Mouse (Mus musculus): ENCODE measurements at regions not wholly inside any gene's neighbourhood (a gene's known extent, or its start where the extent isn't known, plus 50 kb on each side); places are given as distances from the start of the nearest gene placed in this dataset.
"Not testable (repeated sequence)": the region's sequence is repeated elsewhere in the genome, so short reads cannot be mapped to it uniquely, and the experiment has no call there.

- no peak for DNase-seq (ENCODE audit: extremely low spot score in 1 of 2, low spot score in 1 of 2)
Observed at GRCm38 (mm10) chr7:118320307-118320706, 76.8 kb upstream of the Smg1 start.

- DNase-seq (ENCODE audit: extremely low spot score in 1 of 2, low spot score in 1 of 2) = no peak
Observed at GRCm38 (mm10) chr7:118318432-118319135, 75.1 kb upstream of the Smg1 start.

- not testable (repeated sequence) for DNase-seq (ENCODE audit: extremely low spot score in 1 of 2, low spot score in 1 of 2)
Observed at GRCm38 (mm10) chr7:118314886-118315285, 71.4 kb upstream of the Smg1 start.

- peak; percentile 13 to 22 for DNase-seq (ENCODE audit: extremely low spot score in 1 of 2, low spot score in 1 of 2)
Observed at GRCm38 (mm10) chr7:118314228-118314658, 70.8 kb upstream of the Smg1 start.

GRCm38 (mm10) chr7:118313818-118314217, 70.3 kb upstream of the Smg1 start:
- DNase-seq (ENCODE audit: extremely low spot score in 1 of 2, low spot score in 1 of 2) = no peak

GRCm38 (mm10) chr7:118309733-118310132, 66.3 kb upstream of the Smg1 start:
- DNase-seq (ENCODE audit: extremely low spot score in 1 of 2, low spot score in 1 of 2) = no peak

GRCm38 (mm10) chr7:118308882-118309281, 65.4 kb upstream of the Smg1 start:
- DNase-seq (ENCODE audit: extremely low spot score in 1 of 2, low spot score in 1 of 2) = no peak

GRCm38 (mm10) chr7:118304812-118305211, 61.3 kb upstream of the Smg1 start:
- DNase-seq (ENCODE audit: extremely low spot score in 1 of 2, low spot score in 1 of 2) = peak; percentile 65 to 97

GRCm38 (mm10) chr7:118304338-118304737, 60.9 kb upstream of the Smg1 start:
- DNase-seq (ENCODE audit: extremely low spot score in 1 of 2, low spot score in 1 of 2) = no peak

- no peak for DNase-seq (ENCODE audit: extremely low spot score in 1 of 2, low spot score in 1 of 2)
Observed at GRCm38 (mm10) chr7:118303921-118304320, 60.5 kb upstream of the Smg1 start.

GRCm38 (mm10) chr7:118300678-118301342, 57.3 kb upstream of the Smg1 start:
- DNase-seq (ENCODE audit: extremely low spot score in 1 of 2, low spot score in 1 of 2) = no peak

GRCm38 (mm10) chr7:118297613-118298012, 54.1 kb upstream of the Smg1 start:
- peak; percentile 76 to 92 for DNase-seq (ENCODE audit: extremely low spot score in 1 of 2, low spot score in 1 of 2)

- DNase-seq (ENCODE audit: extremely low spot score in 1 of 2, low spot score in 1 of 2) = no peak
Observed at GRCm38 (mm10) chr7:118296856-118297518, 53.5 kb upstream of the Smg1 start.

GRCm38 (mm10) chr7:118295855-118296254, 52.4 kb upstream of the Smg1 start:
- DNase-seq (ENCODE audit: extremely low spot score in 1 of 2, low spot score in 1 of 2) = no peak

GRCm38 (mm10) chr7:118295275-118295674, 51.8 kb upstream of the Smg1 start:
- no peak for DNase-seq (ENCODE audit: extremely low spot score in 1 of 2, low spot score in 1 of 2)

GRCm38 (mm10) chr7:118294637-118295036, 51.2 kb upstream of the Smg1 start:
- DNase-seq (ENCODE audit: extremely low spot score in 1 of 2, low spot score in 1 of 2) = no peak

All from layer of hippocampus, postnatal 25 days (tissue).